Mouse (Mus musculus): ENCODE measurements around the gene Sltm. TPM values are rescaled to one million over a fixed set of nuclear protein-coding genes. Genes with fewer than 3 reads are reported as not detected.

Gene Sltm
- 7.9 and 8.7 TPM in 2 replicates for polyA plus RNA-seq (2012; rRNA removed)

GRCm38 (mm10) chr9:70542305-70543041 lies at the start of gene Sltm:
Gene Sltm, plus strand, starts transcription at chr9:70542754.

GRCm38 (mm10) chr9:70503626-70504041 lies 38.9 kb upstream of the Sltm start, which contains the start of gene Rnf111:
Gene Rnf111, minus strand, starts transcription at chr9:70503725.

Other genes with a start within 250 kb of the Sltm start
- gene Ccnb2, start 121.2 kb upstream of the Sltm start, polyA plus RNA-seq (2012; rRNA removed), result 20.0 and 20.7 TPM in 2 replicates
- 47.3 and 77.7 TPM in 2 replicates for gene Rnf111, start 39.0 kb upstream of the Sltm start, polyA plus RNA-seq (2012; rRNA removed)
- 1.2 and 1.3 TPM in 2 replicates for gene Gm10642, start 113.5 kb downstream of the Sltm start, polyA plus RNA-seq (2012; rRNA removed)
- 14.6 and 22.4 TPM in 2 replicates for gene Mindy2, start 114.4 kb downstream of the Sltm start, polyA plus RNA-seq (2012; rRNA removed)
- gene Adam10, start 136.2 kb downstream of the Sltm start, polyA plus RNA-seq (2012; rRNA removed), result 17.3 and 58.3 TPM in 2 replicates